Mouse (Mus musculus) heart, postnatal 4 days (tissue): ENCODE results near the gene Gdpd1. TPM values are rescaled to one million over a fixed set of nuclear protein-coding genes. Genes with fewer than 3 reads are reported as not detected.
A peak's percentile ranks its signal among the peaks of the same experiment; 100 is the strongest.
"Not testable (repeated sequence)": the region's sequence is repeated elsewhere in the genome, so short reads cannot be mapped to it uniquely, and the experiment has no call there.

ENCODE experiments used
- DNase-seq: peaks from one replicate; pipeline ENCODE4 v3.0.0; 2021
- total RNA-seq, 2 experiments: library from RNA; stranded (reverse); gene quantifications; 2 replicates each; pipeline ENCODE4 v1.2.3; 2021

Gene Gdpd1
- total RNA-seq, 2 experiments from 2014 or later: 11.5 to 13.6 TPM

DNA sequence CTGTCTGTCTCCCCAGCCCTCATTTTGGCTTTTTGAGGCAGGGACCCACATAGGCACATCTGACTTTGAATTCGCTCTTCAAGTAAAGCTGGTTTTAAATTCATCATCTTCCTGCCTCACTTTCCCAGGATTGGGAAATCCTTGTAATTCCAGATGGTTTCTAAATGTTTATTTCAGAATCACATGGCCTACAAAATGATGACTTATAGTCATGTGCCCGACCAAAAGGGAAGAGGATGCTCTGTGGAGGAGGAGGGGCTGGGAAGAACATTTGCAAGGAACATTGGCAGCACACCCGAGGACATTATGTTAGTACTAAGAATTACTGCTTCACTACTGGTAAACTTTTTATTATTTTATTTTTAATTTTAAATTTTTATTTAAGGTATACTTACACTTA is 48.5 kb downstream of the Gdpd1 start:
- no peak for DNase-seq

- not testable (repeated sequence) for DNase-seq
These were observed 50.6 kb downstream of the Gdpd1 start for GRCm38 (mm10) chr11:87023240-87023639.

DNA sequence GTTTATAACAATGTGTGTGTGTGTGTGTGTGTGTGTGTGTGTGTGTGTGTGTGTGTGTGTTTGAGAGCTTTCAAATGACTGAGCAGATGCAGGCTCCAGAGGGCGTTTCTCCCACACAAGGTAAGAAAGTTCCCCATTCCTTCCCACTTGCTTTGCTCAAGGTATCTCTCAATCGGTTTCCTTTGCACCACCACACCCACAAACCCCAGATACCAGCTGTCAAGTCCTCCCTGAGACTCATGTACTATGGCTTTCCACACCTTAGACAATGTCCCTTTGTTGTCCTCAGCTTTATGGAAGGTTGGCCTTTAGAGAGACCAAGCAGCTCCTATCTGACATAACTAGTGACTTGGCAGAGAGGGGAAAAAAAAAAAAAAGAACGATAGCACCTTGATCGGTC is 51.1 kb downstream of the Gdpd1 start:
- no peak for DNase-seq

- DNase-seq: no peak
These were observed 52.3 kb downstream of the Gdpd1 start for GRCm38 (mm10) chr11:87021551-87021950.

DNA sequence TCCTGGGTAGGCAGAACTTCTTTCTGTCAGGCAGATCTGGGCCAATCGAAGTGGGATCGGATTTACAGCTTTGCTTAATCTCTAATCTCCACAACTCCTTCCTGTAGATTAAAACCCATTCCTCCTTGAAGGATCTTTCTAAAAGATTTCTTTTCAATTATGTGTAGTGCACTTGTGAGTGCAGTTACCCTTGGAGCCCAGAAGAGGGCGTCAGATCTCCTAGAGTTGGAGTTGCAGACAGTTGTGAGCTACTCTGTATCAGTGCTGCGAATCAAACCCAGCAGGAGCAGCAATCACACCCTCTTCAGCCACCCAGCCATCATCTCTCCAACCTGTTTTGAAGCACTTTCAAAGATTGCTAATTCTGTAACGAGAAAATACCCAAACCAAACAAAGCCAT is 53.4 kb downstream of the Gdpd1 start:
- DNase-seq: no peak

- no peak for DNase-seq
These were observed 54.4 kb downstream of the Gdpd1 start for GRCm38 (mm10) chr11:87019431-87019830.

GRCm38 (mm10) chr11:87018081-87018480 is 55.8 kb downstream of the Gdpd1 start:
- DNase-seq: no peak

GRCm38 (mm10) chr11:87015691-87016090 is 58.2 kb downstream of the Gdpd1 start:
- no peak for DNase-seq

DNA sequence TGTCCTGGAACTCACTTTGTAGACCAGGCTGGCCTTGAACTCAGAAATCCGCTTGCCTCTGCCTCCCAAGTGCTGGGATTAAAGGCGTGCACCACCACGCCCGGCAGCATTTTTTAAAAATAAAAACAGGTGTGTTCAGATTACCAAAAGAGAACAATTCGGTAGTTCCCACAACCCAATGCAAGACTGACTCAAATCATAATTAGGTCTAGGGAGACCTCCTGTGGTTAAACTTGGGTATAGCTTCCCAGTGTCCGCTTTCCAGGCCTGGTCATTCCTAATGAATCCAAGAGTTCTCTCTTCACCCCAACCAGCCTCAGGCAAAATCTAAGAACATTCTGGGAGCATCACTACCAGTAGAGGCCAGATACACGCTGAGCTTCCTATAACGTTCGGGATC is 63.4 kb downstream of the Gdpd1 start:
- peak; percentile 76 for DNase-seq

GRCm38 (mm10) chr11:87007371-87007770 is 66.5 kb downstream of the Gdpd1 start:
- DNase-seq: no peak

DNA sequence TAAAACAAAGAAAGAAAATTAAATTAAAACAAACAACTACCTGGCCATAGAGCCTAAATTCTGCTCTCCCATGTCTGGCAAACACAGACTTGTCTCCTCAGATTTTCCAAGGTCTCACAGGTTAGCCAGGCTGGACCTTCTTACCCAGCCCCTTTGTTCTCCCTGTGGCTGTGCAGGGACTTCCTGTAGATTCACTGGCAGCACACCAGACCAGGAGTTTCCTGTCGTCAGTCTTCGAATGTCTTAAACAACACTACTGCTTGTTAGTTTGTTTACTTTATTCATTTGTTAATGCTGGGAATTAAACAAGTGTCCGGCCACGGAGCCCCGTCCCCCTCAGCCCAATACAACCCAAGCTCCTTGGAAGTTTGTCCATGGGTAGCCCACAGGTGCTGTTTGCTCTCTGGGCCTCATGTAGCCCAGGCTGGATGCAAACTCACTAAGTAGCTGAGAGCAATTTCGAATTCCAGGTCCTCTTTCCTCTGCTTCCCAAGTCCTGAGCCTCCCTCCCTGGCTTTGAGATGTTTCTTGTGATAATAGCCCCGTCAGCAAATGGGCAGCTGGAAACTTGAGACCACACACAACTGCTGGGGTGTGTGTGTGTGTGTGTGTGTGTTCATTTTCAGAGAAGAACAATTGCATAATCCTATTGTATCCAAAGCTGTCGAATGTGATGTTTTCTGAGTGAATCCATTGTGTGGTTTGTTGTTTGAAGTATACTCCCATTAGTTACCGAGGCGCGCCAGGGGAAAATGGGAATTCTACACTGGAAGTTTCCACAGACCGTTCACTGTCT is 68.7 kb downstream of the Gdpd1 start:
- no peak for DNase-seq

GRCm38 (mm10) chr11:87002078-87002829 is 71.6 kb downstream of the Gdpd1 start:
- DNase-seq: peak; percentile 29

- no peak for DNase-seq
These were observed 72.6 kb downstream of the Gdpd1 start for GRCm38 (mm10) chr11:87001217-87001616.

GRCm38 (mm10) chr11:86996266-86996665 is 77.6 kb downstream of the Gdpd1 start:
- DNase-seq: no peak

- peak; percentile 71 for DNase-seq
These were observed 78.1 kb downstream of the Gdpd1 start for GRCm38 (mm10) chr11:86995625-86996221.

- no peak for DNase-seq
These were observed 78.9 kb downstream of the Gdpd1 start for GRCm38 (mm10) chr11:86994791-86995624.

DNA sequence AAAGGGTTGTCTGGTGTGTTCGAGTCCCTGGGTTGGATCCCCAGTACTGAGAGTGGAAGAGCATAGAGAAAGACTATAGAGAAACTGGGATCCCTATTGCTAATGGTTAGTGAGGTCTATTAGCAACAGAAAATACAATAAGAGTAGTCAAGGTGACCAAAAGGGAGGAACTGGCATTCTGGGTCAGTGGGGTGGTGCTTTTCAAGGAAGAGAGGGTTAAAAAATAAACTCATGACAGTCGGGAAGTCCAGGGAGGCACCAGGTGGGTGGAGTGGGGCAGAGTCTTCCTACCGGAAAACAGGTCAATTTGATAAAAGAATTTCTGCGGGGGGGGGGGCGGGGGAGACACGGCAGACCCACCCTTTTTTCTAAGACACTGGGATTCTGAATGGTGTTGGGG is 79.5 kb downstream of the Gdpd1 start:
- DNase-seq: no peak

DNA sequence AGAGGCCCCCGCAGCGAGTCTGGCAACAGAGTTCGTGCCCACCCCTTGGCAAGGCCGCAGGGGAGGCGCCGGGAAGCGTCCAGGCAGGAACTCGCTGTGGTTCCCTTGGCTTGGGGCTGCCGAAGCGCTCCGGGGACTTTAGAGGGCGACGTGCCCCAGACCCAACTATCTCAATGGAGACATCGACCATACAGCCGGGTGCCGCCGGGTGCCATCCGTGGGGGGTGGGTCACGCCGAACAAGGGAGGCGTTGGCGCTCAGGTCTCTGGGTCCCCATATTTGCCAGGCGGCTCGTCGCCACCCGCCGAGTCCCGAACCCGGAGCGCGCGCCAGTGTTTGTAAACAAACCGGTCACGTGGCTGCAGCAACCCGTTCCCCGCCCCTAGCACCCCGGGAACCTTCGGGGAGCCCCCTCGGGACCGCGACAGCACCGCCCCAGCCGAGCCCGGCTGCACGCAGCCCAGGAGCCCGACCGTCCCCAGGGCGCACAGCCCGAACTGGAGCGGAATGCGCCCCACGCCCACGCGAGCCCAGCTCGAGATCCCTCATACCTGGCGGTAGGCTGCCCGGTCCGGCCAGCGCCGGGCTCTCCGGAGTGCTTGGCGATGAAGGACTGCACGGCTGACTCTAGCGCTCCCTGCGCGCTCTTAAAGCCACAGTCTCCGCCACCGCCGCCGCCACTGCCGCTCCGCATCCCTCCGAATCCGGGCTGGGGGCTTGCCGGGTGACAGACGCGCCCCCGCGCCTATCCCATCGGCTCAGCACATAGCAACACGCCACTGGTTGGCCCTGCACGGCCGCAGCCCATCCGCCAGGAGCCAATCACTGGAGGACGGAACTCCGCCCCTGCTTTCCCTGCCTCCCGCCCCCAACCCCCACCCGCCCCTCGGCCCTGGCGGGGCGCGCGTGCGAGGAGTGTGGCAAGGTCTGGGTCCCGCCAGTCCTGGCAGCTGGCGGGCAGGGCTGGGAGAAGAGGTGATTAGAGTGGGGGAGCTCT is 80.5 kb downstream of the Gdpd1 start, which contains the start of gene Ypel2:
Gene Ypel2 (minus strand): TSS at position 667 of the 997 bp plus-strand sequence.
- DNase-seq: peak; percentile 97

DNA sequence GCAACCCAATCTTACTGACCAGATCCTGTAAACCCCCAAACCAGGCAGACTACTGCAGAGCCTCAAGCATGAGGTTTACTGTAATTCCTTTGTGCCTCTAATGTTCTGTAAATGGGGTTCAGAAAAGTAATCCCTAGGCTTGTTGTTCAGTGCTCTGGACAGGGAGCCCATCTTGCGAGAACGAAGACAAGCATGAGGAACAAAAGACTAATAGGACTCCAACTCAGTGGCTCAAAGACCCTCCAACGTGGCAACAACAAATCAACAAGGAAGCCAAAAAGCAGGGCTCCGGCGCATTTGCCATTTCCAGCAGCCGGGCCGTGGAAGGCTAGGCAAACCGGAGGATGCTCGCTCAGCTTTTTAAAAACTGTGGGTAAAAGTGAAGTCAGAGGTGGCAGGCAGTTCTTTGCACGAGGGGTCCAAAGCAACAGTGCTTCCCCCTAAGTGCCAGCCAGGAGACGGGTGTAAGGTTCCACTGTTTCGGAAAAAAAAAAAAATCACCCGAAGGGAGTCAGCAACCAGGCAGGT is 81.3 kb downstream of the Gdpd1 start:
- no peak for DNase-seq

DNA sequence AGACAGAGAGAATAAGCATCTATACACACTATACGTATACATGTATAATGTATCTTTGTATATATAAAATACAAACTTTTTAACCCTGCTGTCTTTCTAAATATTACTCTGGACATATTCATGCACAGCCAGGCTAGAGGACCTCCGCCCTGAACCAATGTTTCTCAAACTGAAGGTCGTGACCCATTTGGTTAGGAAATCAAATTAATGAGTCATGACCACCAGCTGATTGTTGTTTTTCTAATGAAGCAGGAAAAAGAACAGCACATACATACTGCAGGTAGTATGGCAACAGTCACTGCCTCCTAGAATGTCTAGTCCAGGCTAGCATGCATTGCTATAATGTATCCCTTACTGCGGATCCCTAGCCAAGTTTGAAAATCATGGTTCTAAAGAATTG is 82.6 kb downstream of the Gdpd1 start:
- DNase-seq: no peak

GRCm38 (mm10) chr11:86990309-86990708 is 83.6 kb downstream of the Gdpd1 start:
- no peak for DNase-seq
